ENCODE assay signal across 7 mouse cellular contexts in genomic region chr10:77152178-77152621, GRCm38 (mm10). TPM values are rescaled to one million over a fixed set of nuclear protein-coding genes. Genes with fewer than 3 reads are reported as not detected.
A peak's percentile ranks its signal among the peaks of the same experiment; 100 is the strongest.
DNase-seq lines count a peak whose midpoint lies in the region; ATAC-seq and TF ChIP-seq lines count a peak whose summit lies in the region.

No protein-coding gene starts in this region.

- H3K9ac ChIP-seq in hindbrain, postnatal 0 days (replicated peaks; ENCODE audit: low read length) = no peak overlapping the region

- peaks cover 24% of the 10 kb centered on the region for H3K4me1 ChIP-seq in hindbrain, postnatal 0 days (ENCODE audit: insufficient read depth, low read length)

- no peak for TF ChIP-seq CTCF in hindbrain, postnatal 0 days (IDR thresholded peaks at IDR 0.05; ENCODE audit: low read depth)

- WGBS in hindbrain, postnatal 0 days = 13% methylated on average over 2 of the region's 2 CpGs

- H3K4me3 ChIP-seq in hindbrain, postnatal 0 days (ENCODE audit: low read length) = no peak overlapping the region

- no peaks in the 10 kb centered on the region for H3K36me3 ChIP-seq in hindbrain, postnatal 0 days (ENCODE audit: insufficient read depth, low read length)

- H3K9me3 ChIP-seq in hindbrain, postnatal 0 days (ENCODE audit: low read length) = no peaks in the 10 kb centered on the region

- ATAC-seq in hindbrain, postnatal 0 days = peak; percentile 69; the same call in 1 of the 2 replicates

- H3K27ac ChIP-seq in hindbrain, postnatal 0 days = no peak overlapping the region

- no peaks in the 10 kb centered on the region for H3K27me3 ChIP-seq in hindbrain, postnatal 0 days (ENCODE audit: insufficient read depth, low read length)

- DNase-seq in MN1 (ENCODE audit: low spot score) (peak; percentile 77), adipocyte (ENCODE audit: low spot score) (peak; percentile 29)
- DNase-seq in hindbrain, postnatal 0 days (ENCODE audit: low spot score) = peak; percentile 32
- peak; percentile 81 for DNase-seq in mesoderm, embryonic 11.5 days (ENCODE audit: low read depth, low spot score)
- no peak for DNase-seq in spleen, adult 12 weeks (ENCODE audit: low spot score)
- no peak for DNase-seq in right cerebral cortex, postnatal 36 days (ENCODE audit: low spot score in 2 of 2)
- no peak for DNase-seq in layer of hippocampus, postnatal 14 days (ENCODE audit: low spot score in 2 of 2)

- no peak overlapping the region for H3K4me2 ChIP-seq in hindbrain, postnatal 0 days (ENCODE audit: low read depth, low read length)

RNA-seq across cellular contexts. Expression of gene Col18a1, which starts 14.1 kb away (rescaled TPM):
- 47.5 and 57.7 TPM in 2 replicates for total RNA-seq in hindbrain, postnatal 0 days (2014; rRNA removed)
- 18.2 and 20.0 TPM in 2 replicates for polyA plus RNA-seq in hindbrain, postnatal 0 days (2015; fragmentation: Nextera tagmentation; extraction: Ambion mirVana)
- 1 to 10 TPM; 7.3 to 9.8 TPM for total RNA-seq in layer of hippocampus, postnatal 14 days (2021)

Comparison
In these comparisons a context has a peak if more than half of its experiments do, and no peak if none do; other contexts are left out.
1. DNase-seq: peak in MN1 (single experiment), adipocyte (single experiment), hindbrain, postnatal 0 days (single experiment) and mesoderm, embryonic 11.5 days (single experiment); none in spleen, adult 12 weeks (single experiment), right cerebral cortex, postnatal 36 days (0 of 2) and layer of hippocampus, postnatal 14 days (0 of 2).